Mouse (Mus musculus): ENCODE results near the gene Olfm4.

The Olfm4 gene

DNA sequence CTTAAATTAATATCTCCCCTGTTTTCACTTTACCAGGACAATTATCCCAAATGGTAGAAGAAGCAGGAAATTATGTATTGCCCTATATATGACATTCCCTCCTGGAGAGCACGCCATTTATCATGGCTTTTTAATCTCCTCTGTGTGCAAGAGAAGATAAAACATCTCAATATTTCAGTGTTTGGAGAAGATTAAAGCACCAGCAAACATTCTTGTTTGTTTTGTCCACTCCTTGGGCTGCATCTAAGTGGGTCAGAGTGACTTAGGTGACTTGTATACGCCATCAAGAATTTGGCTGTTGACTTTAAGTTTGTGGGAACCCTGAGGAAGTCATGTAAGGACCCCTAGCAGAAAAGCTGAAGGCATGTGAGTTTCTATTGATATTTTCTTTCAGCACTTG, at the start of gene Olfm4:
TSS of gene Olfm4 (plus strand) at position 301 of the 400 bp plus-strand sequence.
- in situ Hi-C loops (cut with MboI; ENCODE audit: low sequenced_read_pairs), result no loop called here

DNA sequence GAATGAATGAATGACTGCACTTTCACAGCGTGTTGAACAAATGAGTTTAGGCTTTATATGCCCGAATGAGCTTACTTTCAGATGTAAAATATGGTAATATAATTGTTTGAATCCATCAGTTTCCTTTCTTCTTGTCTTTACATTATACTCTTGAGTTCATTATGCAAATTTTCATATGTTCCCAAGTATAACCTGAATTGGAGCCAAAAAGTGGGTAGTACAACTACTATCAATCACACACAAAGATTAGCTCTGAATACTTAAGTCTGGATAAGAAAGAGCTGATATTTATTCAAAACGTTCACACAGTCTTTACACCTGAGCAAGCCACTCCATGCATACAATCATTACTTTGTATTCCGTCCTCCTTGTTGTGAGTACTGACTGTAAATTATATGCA, 49.5 kb upstream of the Olfm4 start:
- in situ Hi-C loops (cut with MboI; ENCODE audit: low sequenced_read_pairs), result no loop called here

DNA sequence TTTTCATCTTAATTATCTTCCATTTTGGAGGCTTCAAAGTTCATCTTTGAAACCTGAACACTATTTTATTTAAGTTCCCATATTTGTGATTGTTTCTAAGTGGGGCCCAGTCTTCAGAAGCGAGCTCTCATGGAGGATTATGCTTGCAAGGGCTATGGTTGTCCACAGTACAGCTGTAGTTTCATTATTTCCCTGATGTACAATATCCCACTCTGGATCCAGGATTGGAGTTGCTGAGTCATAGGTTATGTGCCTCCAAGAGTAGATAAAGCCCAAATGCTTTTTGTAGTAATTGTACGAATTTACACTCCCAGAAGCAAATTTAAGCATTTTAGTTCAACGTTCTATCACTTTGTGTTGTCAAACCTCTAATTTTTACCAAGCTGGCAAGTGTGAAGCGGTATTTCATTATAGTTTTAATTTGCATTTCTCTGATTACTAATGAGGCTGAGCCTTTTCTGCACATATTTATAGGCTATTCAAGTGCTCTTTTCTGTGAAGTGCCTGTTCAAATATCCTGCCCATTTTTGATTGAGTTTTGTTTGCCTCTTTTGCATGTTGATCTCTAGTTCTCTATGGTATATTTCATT, 46.9 kb upstream of the Olfm4 start:
- in situ Hi-C loops (cut with MboI; ENCODE audit: low sequenced_read_pairs), result no loop called here

DNA sequence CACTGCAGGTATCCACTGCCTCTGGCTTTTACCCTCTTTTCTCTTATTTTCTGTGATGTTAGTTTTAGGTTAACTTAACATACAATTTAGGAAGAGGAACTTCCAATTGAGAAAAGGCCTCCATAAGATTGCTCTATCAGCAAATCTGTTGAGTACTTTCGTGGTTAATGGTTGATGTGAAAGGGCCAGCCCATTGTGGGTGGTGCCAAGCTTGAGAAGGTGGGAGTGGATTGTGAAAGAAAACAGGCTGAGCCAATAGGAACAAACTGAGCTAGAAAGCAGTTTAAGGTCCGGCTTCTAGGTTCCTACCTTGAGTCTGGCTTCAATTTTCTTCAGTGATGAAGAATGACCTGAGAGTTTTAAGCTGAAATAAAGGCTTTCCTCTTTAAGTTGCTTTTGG, 38.0 kb upstream of the Olfm4 start:
- in situ Hi-C loops (cut with MboI; ENCODE audit: low sequenced_read_pairs), result no loop called here

DNA sequence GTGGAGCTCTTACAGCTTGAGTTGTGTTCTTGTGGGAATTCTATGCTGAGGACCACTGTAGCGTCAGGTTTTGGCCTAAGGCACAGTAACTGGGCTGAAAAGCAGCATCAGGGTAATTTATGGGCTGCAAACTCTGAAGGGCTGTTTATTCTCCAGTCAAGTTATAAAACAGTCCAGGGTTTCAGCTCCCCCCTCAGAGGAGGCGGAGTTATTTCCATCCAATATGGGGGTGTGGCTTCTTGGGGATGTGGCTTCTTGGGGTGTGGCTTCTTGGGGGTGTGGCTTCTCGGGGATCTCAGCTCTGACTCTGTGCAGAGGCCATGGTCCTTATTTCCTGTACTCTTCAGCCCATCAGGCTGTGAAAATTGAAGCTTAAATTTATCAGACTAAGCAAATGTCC, 28.2 kb upstream of the Olfm4 start:
- in situ Hi-C loops (cut with MboI; ENCODE audit: low sequenced_read_pairs), result no loop called here

DNA sequence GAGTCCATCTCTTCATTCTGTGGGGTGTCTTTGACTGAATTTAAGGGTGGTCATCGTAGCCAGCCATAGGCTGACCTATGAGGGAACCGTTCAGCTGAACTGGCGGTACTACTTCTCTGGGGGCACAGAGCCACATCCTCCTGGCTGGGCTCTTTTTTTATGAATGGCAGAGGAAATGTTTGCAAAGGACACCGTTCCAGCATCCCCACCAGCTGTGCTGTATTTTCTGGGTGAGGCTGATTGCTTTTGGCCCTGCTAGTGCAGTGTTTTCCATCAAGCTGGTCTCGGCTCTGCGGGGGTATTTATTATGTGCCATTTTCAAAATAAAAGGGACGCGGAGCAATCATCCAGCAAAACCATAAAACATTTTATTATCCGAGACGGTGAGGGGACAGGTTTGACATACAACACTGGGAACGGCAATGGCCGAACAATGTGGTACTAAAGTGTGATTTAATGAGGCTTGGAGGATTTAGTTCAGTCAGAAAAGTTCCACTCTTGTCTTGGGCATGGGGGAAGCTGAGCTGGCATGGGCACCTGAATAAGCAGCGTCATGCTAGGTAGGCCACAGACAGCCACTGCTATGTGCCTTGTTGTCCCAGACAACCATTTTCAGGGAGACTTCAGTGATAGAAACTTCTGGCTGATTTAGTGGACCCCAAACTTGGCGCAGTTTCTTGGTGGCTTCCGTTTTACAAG, 25.9 kb upstream of the Olfm4 start:
- in situ Hi-C loops (cut with MboI; ENCODE audit: low sequenced_read_pairs), result no loop called here

DNA sequence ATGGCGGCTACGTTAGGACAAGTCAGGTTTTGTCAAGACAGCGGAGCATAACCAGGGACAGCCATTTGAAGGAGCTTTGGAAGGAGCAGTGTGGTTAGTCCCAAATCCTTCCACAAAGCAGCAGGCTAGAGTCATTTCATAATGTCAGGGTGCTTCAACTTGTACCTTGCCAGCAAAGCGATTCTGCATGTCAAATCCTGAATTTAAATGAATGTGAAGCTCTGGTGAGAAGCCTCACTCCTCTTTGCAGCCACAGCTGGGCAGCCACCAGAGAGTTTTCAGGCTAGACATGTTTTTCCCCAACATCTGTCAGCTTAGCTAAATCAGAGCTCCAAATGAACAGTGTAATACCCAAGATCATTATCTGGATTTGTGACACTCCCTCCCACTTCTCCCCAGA, 22.7 kb upstream of the Olfm4 start:
- in situ Hi-C loops (cut with MboI; ENCODE audit: low sequenced_read_pairs), result no loop called here

DNA sequence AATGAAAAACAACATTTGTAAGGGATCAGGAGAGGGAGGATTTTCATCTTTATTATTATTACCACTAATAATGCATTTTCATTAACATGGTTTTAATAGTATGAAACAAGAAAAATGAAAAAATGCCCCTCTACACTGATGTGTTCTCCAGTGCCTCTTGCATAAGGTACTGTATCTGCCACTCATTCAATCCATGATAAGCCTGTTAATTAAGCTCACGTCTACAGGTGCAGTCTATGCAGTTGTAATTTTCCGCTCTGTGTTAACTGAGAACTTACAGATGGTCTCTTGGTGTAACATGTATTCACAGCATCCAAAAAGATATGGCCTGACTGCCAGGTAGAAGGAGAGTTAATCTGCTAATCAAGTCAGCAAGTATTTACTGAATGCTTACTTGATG, 22.3 kb upstream of the Olfm4 start:
- in situ Hi-C loops (cut with MboI; ENCODE audit: low sequenced_read_pairs), result no loop called here

DNA sequence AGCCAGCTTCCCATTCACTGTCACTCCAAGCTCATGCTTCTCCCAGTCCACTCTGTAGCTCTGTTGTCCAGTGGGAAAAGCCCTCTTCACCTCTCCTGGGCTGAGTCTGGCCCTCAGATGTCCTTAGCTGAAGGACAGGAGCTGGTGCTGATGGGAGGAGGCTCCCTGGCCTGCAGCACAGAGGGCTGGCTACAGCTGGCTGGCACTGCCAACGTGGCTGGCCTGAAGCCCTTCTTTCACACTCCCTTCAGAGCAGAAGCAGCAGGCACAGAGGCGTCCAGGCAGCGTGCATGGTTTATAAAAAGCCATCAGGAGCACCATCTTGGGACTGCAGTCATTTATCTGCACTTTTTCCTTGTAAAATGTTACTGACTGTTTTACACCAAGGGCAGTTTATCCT, 13.7 kb upstream of the Olfm4 start:
- in situ Hi-C loops (cut with MboI; ENCODE audit: low sequenced_read_pairs), result no loop called here

DNA sequence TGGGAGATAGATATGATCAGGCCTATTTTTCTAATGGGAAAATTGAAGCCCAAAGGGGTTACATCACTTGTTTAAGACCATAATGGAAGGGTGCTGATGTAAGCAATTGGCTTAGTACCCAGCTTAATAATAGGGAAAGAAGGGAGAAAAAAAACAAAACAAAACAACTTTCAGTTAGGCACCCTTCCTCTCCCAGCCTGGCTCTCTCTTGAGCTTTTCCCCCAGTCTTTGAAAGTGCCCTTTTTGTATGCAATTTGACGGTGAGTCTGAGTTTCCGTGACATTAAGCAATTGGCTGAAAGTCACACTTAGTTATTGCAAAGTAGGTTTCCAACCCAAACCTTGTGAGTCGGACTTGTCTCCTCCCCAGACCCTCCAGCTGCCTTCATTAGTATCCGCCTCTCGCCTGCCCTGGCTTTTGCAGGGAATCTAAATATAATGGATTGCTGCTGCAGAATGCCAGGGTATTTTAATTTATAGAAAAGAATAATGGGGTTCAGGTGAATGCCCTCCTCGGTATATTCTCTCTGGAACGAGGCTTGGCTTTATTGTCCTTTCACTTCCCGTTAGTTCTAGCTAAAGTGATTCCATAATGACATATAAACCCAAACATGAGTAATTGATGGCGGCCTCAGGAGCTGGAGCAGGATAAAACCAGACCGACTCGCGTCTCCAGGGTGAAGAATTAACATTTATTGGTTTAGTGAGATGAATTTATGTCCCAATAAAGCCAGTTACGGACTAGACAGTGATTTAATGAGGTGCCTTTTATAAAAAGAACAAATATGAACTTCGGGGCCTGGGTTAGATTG, 12.7 kb upstream of the Olfm4 start:
- in situ Hi-C loops (cut with MboI; ENCODE audit: low sequenced_read_pairs), result no loop called here

DNA sequence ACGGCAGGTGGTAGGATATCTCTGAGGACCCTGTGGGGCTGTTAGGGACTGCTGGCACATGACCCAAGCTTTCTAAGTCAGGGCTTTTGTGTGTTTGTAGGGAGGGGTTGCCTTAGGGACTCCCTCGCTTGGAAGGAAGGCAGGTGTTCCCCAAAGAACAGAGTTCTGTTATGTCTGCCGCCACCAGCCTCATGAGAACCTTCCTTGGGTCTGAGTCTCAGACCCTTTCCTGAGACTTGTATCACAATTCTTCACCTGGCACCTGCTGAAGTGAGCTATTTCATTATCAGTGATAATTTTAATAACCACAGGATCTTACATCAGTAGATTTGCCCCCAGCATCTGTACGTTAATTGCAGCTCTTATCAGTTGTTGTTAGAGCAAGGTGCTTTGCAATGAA, 2.4 kb upstream of the Olfm4 start:
- in situ Hi-C loops (cut with MboI; ENCODE audit: low sequenced_read_pairs), result no loop called here

DNA sequence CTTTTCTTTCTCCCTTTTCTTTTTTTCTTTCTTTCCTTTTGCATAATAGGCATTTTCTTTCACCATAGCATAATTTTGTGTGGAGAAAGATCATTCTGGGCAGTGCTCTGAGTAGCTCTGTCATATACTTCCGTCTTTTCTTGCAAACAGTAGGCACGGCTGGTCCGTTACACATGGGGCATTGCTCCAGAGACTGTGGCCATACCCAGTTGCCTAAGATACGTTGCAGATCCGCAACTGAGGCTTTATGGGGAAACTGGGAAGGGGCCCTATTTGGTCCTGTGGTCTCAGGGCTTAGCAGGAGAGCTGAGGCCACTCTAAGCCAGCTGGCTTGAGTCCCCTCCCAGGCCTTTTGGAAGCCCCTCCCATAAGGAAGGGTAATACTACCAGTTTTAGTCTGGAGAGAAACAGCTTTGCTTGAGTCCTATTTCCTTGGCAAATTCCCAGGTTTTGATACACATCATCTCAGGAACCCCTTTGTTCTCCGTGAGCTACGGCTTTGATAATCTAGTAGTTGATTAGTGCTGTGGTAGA, 1.3 kb downstream of the Olfm4 start:
- in situ Hi-C loops (cut with MboI; ENCODE audit: low sequenced_read_pairs), result no loop called here

DNA sequence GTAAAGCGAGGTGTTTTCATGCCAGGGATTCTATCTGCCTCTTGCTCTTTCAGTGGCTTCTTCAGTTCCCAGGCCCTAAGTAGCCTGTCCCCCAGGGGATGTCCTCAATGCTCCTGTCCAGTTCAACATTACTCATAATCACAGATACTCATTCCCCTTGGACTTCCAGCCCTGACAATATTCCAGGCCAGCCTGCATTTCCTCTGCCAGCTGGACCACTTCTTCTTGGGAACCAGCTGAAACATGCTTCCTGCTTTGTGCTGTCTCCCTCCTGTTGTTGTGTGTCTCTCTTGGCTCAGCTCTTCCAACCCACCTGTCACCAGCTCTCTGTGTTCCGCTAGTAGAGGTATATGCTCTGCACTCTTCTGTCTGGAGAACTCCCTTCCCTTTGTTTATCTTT, 1.8 kb downstream of the Olfm4 start:
- in situ Hi-C loops (cut with MboI; ENCODE audit: low sequenced_read_pairs), result no loop called here

DNA sequence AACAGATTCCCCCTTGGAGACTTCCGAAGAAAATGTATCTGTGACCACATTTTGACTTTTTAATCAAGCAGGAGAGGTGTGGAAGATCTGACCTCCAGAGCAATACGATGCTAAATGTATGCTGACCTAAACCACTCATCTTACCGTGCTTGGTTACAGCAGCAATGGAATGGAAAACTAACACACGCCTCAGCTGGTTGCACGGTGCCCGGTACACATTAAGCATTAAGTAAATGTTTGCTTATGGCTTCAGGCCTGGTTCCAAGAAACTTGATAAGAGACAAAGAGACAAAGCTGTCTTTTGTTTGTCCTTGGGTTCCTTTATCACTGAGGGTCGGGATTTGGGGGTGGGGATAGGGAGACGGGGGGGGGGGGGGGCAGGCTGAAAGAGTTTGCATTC, 3.0 kb downstream of the Olfm4 start:
- in situ Hi-C loops (cut with MboI; ENCODE audit: low sequenced_read_pairs), result no loop called here

DNA sequence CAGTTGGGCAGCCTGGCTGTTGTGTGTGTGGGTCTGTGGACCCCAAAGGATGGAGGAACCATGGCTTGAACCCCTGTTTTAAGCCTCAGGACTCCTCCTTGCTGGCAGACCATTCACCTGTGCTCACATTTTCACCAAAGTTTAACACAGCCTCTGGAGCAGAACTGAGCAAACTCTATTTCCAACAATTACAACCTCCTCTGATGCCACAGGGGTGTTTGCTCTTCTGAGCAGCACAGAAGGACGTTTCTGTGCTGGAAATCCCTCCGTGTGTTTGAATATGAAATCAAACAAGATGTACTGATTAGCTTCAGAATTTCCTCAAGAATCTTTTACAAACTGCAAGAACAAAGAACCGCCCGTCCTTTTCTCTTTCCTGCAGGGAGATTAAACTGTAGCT, 5.9 kb downstream of the Olfm4 start:
- in situ Hi-C loops (cut with MboI; ENCODE audit: low sequenced_read_pairs), result no loop called here

DNA sequence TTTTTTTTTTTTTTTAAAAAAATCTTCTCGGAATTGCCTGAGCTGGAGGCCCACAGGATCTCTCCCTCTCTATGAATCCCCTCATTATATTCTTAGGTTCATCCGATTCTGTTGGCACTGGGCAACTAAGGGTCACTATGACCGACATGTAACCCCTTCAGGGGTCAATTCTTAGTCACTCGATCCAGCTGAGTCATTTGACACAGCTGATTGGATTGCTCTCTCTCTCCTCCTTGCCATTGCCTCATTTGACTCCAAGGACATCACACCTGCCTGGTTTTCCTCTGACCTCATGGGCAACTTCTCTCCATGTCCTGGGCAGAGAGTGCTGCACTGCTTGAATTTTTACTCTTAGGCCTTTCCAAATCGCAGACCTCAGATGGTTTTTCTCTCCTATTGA, 6.7 kb downstream of the Olfm4 start:
- in situ Hi-C loops (cut with MboI; ENCODE audit: low sequenced_read_pairs), result no loop called here

DNA sequence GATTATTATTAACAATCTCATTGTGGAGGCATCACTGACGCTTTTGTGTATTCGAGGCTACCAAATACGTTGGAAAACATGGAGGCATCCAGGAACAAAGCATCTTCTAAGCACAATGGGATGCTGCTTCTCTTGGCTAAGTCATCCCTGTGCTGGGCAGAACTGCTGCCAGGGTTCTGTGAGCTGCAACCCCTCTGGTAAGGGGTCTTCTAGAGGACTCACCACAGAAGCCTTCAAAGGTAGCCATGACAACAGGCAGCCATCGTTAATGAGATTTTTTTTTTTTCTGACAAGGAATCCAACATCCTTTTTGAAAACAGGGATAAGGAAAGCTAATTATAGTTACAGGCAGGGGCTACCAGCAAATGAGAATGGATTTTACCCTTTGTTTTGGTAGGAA, 13.7 kb downstream of the Olfm4 start:
- in situ Hi-C loops (cut with MboI; ENCODE audit: low sequenced_read_pairs), result no loop called here

DNA sequence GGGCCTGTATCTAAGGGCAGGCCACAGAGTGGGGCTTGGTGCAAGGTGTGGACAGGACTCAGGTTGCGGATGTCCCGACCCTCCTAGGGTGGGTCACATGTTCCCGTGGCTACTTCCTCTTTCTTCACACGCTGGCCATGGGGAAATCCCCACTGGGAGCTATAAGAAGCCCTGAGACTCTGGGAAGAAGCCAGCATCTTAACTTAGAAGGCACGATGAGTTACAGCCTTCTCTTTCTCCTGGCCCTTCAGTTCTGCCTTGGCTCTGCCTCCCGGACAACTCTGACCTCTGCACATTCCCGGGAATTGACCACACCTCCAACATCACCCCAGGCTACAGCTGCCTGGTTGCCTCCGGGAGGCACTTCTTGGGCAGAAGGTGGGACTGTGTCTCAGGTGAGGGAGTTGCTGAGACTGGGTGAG, 16.2 kb downstream of the Olfm4 start:
- in situ Hi-C loops (cut with MboI; ENCODE audit: low sequenced_read_pairs), result no loop called here

DNA sequence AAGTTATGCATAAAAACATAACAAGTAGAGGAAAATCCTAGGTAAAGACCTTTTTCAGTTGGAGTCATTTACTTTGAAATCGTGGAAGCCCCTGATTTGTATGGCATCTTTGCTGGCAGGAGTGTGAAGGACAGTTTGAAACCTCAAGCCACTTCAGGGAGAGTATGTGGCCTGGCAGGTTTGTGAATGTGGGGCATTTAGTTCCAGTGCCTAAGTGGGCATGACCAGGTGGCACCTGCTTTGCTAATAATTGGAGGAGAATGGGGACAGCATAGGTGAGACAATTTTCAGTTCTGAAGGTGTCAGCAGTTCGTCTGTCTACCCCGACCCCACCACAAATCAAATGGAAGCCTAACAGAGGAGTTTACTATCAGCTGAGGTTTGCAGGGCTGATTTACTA, 23.8 kb downstream of the Olfm4 start:
- in situ Hi-C loops (cut with MboI; ENCODE audit: low sequenced_read_pairs), result no loop called here

DNA sequence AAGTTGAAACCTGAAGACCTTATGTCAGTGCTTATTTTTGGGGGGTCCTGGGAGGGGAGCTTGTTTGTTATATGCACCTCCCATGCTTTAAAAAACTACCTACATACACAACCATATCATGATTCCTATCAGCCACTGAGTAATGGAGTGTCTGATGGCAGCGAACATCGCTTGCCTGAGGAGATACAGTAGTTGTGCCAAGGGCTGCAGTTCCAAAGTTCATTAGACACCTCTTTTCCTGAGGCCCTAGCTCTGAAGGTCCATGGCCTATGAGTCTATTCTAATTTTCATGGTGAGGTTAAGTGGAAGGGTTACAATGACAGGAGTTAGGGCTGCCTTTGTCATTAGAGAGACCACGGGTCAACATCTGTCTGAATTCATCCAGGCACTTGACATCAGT, 26.5 kb downstream of the Olfm4 start:
- in situ Hi-C loops (cut with MboI; ENCODE audit: low sequenced_read_pairs), result no loop called here

DNA sequence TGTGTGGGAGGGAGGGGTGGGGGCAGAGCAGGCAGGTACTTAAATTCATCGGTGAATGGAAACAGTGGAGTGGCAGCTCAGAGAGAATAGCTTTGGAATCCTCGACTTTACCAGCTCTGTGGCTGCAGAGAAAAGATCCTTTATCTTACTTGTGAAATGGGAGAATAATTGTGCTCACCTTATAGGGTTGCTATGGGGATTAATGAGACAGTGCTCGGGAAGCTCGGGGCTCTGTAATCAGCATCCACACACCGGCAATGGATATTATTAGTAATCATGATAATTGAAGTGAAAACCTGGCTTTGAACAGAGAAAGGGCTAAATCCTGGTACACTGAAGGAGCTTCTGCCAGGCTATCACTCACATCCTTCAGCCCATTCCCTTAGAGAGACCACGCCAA, 31.1 kb downstream of the Olfm4 start:
- in situ Hi-C loops (cut with MboI; ENCODE audit: low sequenced_read_pairs), result no loop called here

DNA sequence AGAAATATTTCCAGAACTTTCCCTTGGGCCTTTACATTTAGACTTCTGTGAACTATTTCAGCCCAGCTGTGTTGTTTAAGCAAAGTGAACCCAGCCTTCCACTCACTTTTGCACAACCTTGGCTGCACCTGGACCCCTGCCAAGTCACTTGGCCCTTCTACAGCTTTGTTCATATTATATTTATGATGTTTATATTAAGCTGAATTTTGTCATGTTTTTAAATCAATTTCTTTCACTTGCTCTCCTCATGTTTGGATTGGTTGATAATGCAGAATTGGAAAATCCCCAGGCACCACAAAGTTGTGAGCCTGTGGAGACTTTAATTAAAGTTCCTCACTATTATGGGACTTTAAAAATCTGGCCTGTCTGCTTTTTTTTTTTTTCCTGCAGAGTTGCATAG, 32.2 kb downstream of the Olfm4 start:
- in situ Hi-C loops (cut with MboI; ENCODE audit: low sequenced_read_pairs), result no loop called here

Data from CH12F3 (cell line).